Mouse (Mus musculus) mouse embryonic stem cell (cell line): ENCODE measurements around the gene Crhr1.

Experiments used
- in situ Hi-C, 2 experiments: fragments of 300-500 bp; cut with MboI; formaldehyde crosslinking; loops; 1 replicate in 1 of 2; 3 replicates in 1 of 2; pipeline ENCODE4 v1.14.3; 2019 to 2020; ENCODE audit warnings: low sequenced_read_pairs in 2 of 2, low pct_unique_long_range_greater_than_20kb in 1 of 2, mixed read lengths in 1 of 2; ENCODE audit not compliant: unreplicated experiment in 1 of 2

Gene Crhr1

GRCm38 (mm10) chr11:104130721-104131647 is 1.7 kb upstream of the Crhr1 start:
- in situ Hi-C loops: no loop called here

- in situ Hi-C loops: no loop called here
Measured at GRCm38 (mm10) chr11:104131756-104132155, 899 bp upstream of the Crhr1 start.

- in situ Hi-C loops: no loop called here
Measured at GRCm38 (mm10) chr11:104133442-104133983, 858 bp downstream of the Crhr1 start.

- in situ Hi-C loops: no loop called here
Measured at GRCm38 (mm10) chr11:104138976-104139375, 6.3 kb downstream of the Crhr1 start.

GRCm38 (mm10) chr11:104144930-104145329 is 12.3 kb downstream of the Crhr1 start:
- in situ Hi-C loops: no loop called here

- in situ Hi-C loops: no loop called here
Measured at GRCm38 (mm10) chr11:104148787-104149186, 16.1 kb downstream of the Crhr1 start.

- in situ Hi-C loops: no loop called here
Measured at GRCm38 (mm10) chr11:104150911-104151310, 18.3 kb downstream of the Crhr1 start.

GRCm38 (mm10) chr11:104154332-104154731 is 21.7 kb downstream of the Crhr1 start:
- in situ Hi-C loops: no loop called here

- in situ Hi-C loops: no loop called here
Measured at GRCm38 (mm10) chr11:104154820-104155635, 22.4 kb downstream of the Crhr1 start.

- in situ Hi-C loops: no loop called here
Measured at GRCm38 (mm10) chr11:104155899-104156298, 23.2 kb downstream of the Crhr1 start.

- in situ Hi-C loops: no loop called here
Measured at GRCm38 (mm10) chr11:104156391-104156790, 23.7 kb downstream of the Crhr1 start.

GRCm38 (mm10) chr11:104157603-104158259 is 25.1 kb downstream of the Crhr1 start:
- in situ Hi-C loops: no loop called here

GRCm38 (mm10) chr11:104158260-104158907 is 25.7 kb downstream of the Crhr1 start:
- in situ Hi-C loops: no loop called here

GRCm38 (mm10) chr11:104159769-104160272 is 27.2 kb downstream of the Crhr1 start:
- in situ Hi-C loops: loop anchor here in 1 of 2 experiments (10.0 kb wide), 1 partner anchor 165 kb away; no protein-coding TSS in a partner anchor

GRCm38 (mm10) chr11:104161153-104161552 is 28.5 kb downstream of the Crhr1 start:
- in situ Hi-C loops: loop anchor here in 1 of 2 experiments (10.0 kb wide), 1 partner anchor 166 kb away; no protein-coding TSS in a partner anchor

- in situ Hi-C loops: loop anchor here in 1 of 2 experiments (10.0 kb wide), 1 partner anchor 169 kb away; no protein-coding TSS in a partner anchor
Measured at GRCm38 (mm10) chr11:104164257-104164656, 31.6 kb downstream of the Crhr1 start.

- in situ Hi-C loops: no loop called here
Measured at GRCm38 (mm10) chr11:104171281-104171781, 38.7 kb downstream of the Crhr1 start.
